Mouse (Mus musculus) liver, embryonic 14.5 days (tissue): Measurements from ENCODE around the gene Upk3b.

Experiments
- CTCF ChIP-seq: IDR thresholded peaks from 2 replicates; pipeline ENCODE4 v1.5.1; 2016; ENCODE audit warnings: antibody characterized with exemption, low read depth, control low read depth
- EP300 ChIP-seq: IDR thresholded peaks from 2 replicates; pipeline ENCODE4 v1.6.1; 2016; ENCODE audit warnings: antibody characterized with exemption, low read depth

- TF ChIP-seq CTCF (no peak), EP300 (no peak)
These were observed 12.6 kb upstream of the Upk3b start for GRCm38 (mm10) chr5:136025712-136026111.
